Mouse (Mus musculus) adrenal gland, postnatal 10 days (tissue): ENCODE results near the gene Cops3. TPM values are rescaled to one million over a fixed set of nuclear protein-coding genes. Genes with fewer than 3 reads are reported as not detected.

Experiments
- DNase-seq: peaks from one replicate; pipeline ENCODE4 v3.0.0; 2021; ENCODE audit warnings: mixed read lengths
- total RNA-seq, 2 experiments: library from RNA; stranded (reverse); gene quantifications; 2 replicates each; pipeline ENCODE4 v1.2.3; 2021

Gene Cops3
- total RNA-seq, 2 experiments from 2014 or later = 98.7 to 103 TPM

DNA sequence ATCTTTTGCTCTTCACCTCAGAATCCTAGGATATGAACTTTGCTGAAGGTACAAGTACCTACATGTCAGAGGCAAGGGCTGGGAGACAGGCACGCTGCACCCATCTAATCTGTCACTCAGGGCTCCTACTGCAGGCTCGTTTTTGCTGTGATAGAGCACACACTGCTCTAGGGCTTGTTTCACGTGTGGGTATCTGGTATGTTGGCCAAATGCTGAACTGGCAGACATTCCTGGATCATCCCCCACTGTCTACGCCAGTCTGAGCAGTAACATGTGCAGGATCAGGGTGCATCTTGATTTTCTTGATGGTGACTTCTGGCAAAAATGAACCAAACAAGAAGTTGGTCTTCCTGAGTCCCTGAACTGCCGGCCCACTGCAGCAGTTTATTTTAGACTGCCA, 62.4 kb downstream of the Cops3 start:
- no peak for DNase-seq

DNA sequence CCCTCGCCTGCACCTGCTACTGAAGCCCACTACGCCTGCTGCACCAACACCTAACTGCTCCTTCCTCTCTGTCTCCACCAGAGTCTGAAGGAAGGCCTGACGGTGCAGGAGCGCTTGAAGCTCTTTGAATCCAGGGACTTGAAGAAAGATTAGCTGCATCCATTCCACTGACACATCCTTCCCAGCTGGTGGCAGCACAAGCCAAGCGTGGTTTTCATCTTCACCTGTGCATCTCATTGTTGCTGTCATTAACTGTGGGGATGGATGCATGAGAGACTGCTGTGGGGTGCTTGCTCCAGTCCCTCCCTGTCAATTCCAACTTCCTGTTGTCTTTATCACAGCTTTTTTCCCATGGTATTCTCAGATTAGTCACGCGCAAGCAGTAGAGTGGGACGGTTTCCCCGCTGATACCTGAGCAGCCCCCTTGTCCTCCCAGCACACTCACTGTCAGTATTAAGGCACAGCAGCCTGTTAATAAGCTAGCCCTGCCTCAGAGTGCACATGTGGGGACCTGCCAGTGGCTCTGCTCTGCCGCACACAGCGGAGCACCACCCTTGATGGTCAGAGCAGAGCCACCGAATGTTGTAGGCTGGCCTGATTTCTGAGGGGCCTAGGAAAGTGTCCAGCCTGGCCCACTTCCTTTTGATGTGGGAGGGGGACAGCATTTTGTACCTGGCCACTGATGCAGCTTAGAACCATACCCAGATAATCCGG, 64.0 kb downstream of the Cops3 start:
- DNase-seq = no peak

DNA sequence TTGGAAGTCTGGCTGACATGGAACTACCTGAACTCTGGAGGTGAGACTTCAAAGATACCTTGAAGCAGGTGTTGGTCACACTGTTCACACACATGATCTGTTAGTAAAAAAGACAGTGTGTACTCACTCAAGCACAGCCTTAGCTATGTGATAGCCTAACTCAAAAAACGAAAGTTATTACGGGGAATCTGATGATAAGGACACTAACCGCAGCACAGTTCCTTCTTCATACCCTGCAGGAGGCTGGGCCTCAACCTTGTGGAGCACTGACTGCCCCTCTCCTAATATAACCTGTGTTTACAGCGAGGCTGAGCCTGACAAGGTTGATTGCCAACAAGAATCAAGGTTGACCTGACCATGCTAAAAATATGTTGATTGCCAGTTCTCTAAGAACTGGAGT, 65.1 kb downstream of the Cops3 start:
- DNase-seq = no peak

DNA sequence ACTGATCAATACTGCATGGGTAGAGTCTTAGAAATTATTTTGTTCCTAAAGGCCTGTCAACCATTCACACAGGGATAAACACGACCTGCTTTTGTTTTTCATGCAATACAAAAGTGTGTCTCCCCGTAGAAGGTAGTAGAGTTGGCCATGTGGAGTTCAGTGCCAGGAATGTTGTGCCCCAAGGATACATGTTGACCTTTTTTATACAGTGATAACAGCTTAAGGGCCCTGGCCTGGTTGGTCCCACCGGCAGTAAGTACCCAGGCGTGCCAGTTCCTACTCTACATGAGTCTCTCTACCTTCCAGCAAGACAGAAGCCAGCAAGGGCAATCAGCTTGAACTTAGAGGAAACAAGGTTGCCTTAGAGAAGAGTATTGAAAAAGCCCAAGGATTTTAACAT, 66.7 kb downstream of the Cops3 start:
- no peak for DNase-seq

DNA sequence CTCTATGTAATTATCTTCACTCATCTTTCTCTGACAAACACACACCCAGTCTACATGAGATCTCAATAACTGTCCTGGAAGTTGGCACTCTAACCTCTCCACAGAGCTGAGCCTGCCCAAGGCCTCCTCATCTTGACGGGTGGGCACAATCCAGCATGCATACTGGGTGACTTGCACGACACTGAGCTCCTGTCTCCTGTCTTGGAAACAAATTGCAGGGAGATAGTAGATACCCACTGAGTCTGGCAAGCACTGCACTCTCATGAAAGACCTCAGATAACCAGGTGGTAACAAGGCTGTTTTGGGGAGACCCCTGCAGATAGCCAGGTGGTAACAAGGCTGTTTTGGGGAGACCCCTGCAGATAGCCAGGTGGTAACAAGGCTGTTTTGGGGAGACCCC, 67.3 kb downstream of the Cops3 start:
- DNase-seq = no peak

DNA sequence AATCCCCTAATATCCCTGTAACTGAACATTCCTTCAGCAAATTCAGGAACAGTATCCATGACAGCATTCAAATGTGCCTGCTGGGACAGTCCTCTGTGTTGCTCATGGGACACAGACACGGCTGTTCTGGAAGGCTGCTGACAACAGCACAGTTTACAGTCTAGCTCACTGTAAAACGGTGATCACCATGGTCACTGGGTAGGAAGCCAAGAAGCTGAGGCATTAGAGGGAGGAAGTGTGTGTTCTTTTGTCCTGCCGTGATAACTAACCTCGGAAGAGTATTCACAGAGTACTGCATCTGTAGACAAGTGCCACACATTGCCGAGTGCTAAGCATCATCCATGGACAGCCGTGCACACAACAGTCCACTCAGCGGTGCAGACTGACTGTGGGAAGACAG, 68.9 kb downstream of the Cops3 start:
- no peak for DNase-seq

DNA sequence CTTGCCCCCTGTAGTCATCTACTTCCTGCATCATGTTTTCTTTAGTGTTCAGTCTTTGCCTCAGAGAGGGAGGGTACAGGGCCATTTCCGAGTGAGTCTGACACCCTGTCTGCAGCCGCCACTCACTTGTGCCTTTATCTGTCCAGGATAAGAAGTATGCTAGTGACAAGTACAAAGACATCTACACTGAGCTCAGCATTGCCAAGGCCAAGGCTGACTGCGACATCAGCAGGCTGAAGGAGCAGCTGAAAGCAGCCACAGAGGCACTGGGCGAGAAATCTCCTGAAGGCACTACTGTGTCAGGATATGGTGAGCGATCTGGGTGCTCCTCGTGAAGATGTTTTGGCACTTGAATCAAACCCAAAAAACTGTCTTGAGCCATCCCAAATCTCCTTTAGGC, 69.9 kb downstream of the Cops3 start:
- DNase-seq = no peak

DNA sequence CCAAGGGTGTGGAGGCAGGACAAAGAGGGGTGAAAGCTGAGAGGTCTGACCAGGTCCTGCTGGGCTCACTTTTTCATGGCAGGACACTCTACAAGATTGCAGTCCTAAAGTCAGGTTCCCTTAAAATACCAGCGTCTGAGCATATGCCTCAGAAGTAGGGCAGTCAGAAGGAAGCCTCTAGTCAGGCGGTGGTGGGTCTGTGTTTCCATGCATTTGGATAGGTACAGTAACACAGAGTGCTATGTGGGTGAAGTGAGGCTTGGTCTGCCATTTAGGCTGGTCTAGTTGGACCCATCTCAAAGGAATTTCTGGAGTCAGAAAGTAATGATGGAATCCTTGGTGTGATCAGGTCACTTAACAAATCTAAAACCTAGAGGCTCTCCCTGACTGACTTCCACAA, 70.3 kb downstream of the Cops3 start:
- DNase-seq = no peak

Other genes starting within 250 kb of the Cops3 start
- not detected for gene Olfr223, start 246.5 kb downstream of the Cops3 start, total RNA-seq
- 100 to 1,000 TPM; 216 to 263 TPM for gene Mprip, start 178.5 kb downstream of the Cops3 start, total RNA-seq
- gene Pld6, start 52.2 kb downstream of the Cops3 start, total RNA-seq = 10 to 100 TPM in 1 of 2 experiments, 1 to 10 TPM in 1; 6.5 to 10.4 TPM
- 10 to 100 TPM; 33.3 to 51.3 TPM for gene Flcn, start 29.8 kb downstream of the Cops3 start, total RNA-seq
- 10 to 100 TPM; 31.4 to 34.2 TPM for gene Nt5m, start 391 bp downstream of the Cops3 start, total RNA-seq
- gene Med9, start 108.4 kb upstream of the Cops3 start, total RNA-seq = 10 to 100 TPM; 30.0 to 31.7 TPM
- 10 to 100 TPM; 36.7 to 62.2 TPM for gene Rasd1, start 125.1 kb upstream of the Cops3 start, total RNA-seq
- 100 to 1,000 TPM in 1 of 2 experiments, 10 to 100 TPM in 1; 57.5 to 102 TPM for gene Pemt, start 206.7 kb upstream of the Cops3 start, total RNA-seq